Mouse (Mus musculus) neural tube, embryonic 13.5 days (tissue): ENCODE data around the gene Tcf7l2. TPM values are rescaled to one million over a fixed set of nuclear protein-coding genes. Genes with fewer than 3 reads are reported as not detected.

Source experiments
- ATAC-seq: fragments of 200-750 bp; cut with Nextera tagmentation; 2 replicates; pipeline ENCODE4 v1.8.0; 2017; ENCODE audit warnings: low read depth, mild to moderate bottlenecking, moderate TSS enrichment, moderate library complexity
- H3K27ac ChIP-seq: fragments of 300-500 bp; sonication (generic); replicated peaks from 2 replicates; pipeline ENCODE4 v1.5.1; 2015; ENCODE audit warnings: moderate library complexity, mild to moderate bottlenecking, inconsistent platforms
- H3K27me3 ChIP-seq: fragments of 300-500 bp; sonication (generic); 2 replicates; pipeline ENCODE4 v1.6.1; 2015; ENCODE audit warnings: mild to moderate bottlenecking, inconsistent platforms
- H3K36me3 ChIP-seq: fragments of 300-500 bp; sonication (generic); 2 replicates; pipeline ENCODE4 v1.6.1; 2015; ENCODE audit warnings: mild to moderate bottlenecking, inconsistent platforms
- H3K4me1 ChIP-seq: fragments of 300-500 bp; sonication (generic); replicated peaks from 2 replicates; pipeline ENCODE4 v1.6.1; 2015; ENCODE audit warnings: inconsistent platforms
- H3K4me2 ChIP-seq: fragments of 300-500 bp; sonication (generic); 2 replicates; pipeline ENCODE4 v1.6.1; 2015; ENCODE audit warnings: inconsistent platforms, mild to moderate bottlenecking, moderate library complexity
- H3K4me3 ChIP-seq: fragments of 300-500 bp; sonication (generic); 2 replicates; pipeline ENCODE4 v1.5.1; 2015; ENCODE audit warnings: mild to moderate bottlenecking, inconsistent platforms
- H3K9ac ChIP-seq: fragments of 300-500 bp; sonication (generic); 2 replicates; pipeline ENCODE4 v1.6.1; 2015; ENCODE audit warnings: moderate library complexity, mild to moderate bottlenecking, inconsistent platforms
- H3K9me3 ChIP-seq: fragments of 300-500 bp; sonication (generic); 2 replicates; pipeline ENCODE4 v1.6.1; 2016; ENCODE audit warnings: inconsistent platforms
- WGBS: fragments of 180-500 bp; shearing (Covaris S2); methylation state at CpG from one replicate; pipeline ENCODE4 v1.1.7; 2015; 5-methylcytosine and 5-hydroxymethylcytosine counted together
- polyA plus RNA-seq: library from polyadenylated mRNA; unstranded; fragments of >200 nt; fragmentation: Nextera tagmentation; extraction: Ambion mirVana; gene quantifications from 2 replicates; pipeline ENCODE4 v1.2.1, GENCODE M21; 2015

Tcf7l2 gene
- polyA plus RNA-seq, 1 experiment from 2014 or later = 18.4 TPM

GRCm38 (mm10) chr19:55708031-55708554 is 33.5 kb upstream of the Tcf7l2 start:
- no peaks in the 10 kb centered on the region for H3K9me3 ChIP-seq
- H3K4me1 ChIP-seq = no peaks in the 10 kb centered on the region
- 88% methylated on average over 8 of the region's 8 CpGs for WGBS
- H3K9ac ChIP-seq = no peak overlapping the region
- no peaks in the 10 kb centered on the region for H3K36me3 ChIP-seq
- no peak overlapping the region for H3K4me3 ChIP-seq
- H3K27ac ChIP-seq = no peak overlapping the region
- no peak for ATAC-seq
- H3K27me3 ChIP-seq = no peaks in the 10 kb centered on the region
- no peak overlapping the region for H3K4me2 ChIP-seq

GRCm38 (mm10) chr19:55710841-55711240 is 30.8 kb upstream of the Tcf7l2 start:
- no peak for ATAC-seq
- Histone ChIP-seq H3K4me2 (no peak overlapping the region), H3K4me3 (no peak overlapping the region), H3K27ac (no peak overlapping the region), H3K9ac (no peak overlapping the region), H3K4me1 (no peaks in the 10 kb centered on the region), H3K9me3 (no peaks in the 10 kb centered on the region), H3K36me3 (no peaks in the 10 kb centered on the region), H3K27me3 (no peaks in the 10 kb centered on the region)
- WGBS = 67% methylated on average over 5 of the region's 5 CpGs

GRCm38 (mm10) chr19:55711701-55712100 is 29.9 kb upstream of the Tcf7l2 start:
- ATAC-seq = no peak
- H3K9me3 ChIP-seq = no peaks in the 10 kb centered on the region
- no peaks in the 10 kb centered on the region for H3K36me3 ChIP-seq
- H3K4me1 ChIP-seq = no peaks in the 10 kb centered on the region
- H3K4me3 ChIP-seq = no peak overlapping the region
- 90% methylated on average over 5 of the region's 5 CpGs for WGBS
- no peak overlapping the region for H3K4me2 ChIP-seq
- H3K27me3 ChIP-seq = no peaks in the 10 kb centered on the region
- H3K9ac ChIP-seq = no peak overlapping the region
- H3K27ac ChIP-seq = no peak overlapping the region

- H3K27ac ChIP-seq = no peak overlapping the region
- 82% methylated on average over 2 of the region's 2 CpGs for WGBS
- no peaks in the 10 kb centered on the region for H3K36me3 ChIP-seq
- H3K9me3 ChIP-seq = no peaks in the 10 kb centered on the region
- ATAC-seq = no peak
- no peaks in the 10 kb centered on the region for H3K4me1 ChIP-seq
- H3K4me3 ChIP-seq = no peak overlapping the region
- no peak overlapping the region for H3K4me2 ChIP-seq
- H3K9ac ChIP-seq = no peak overlapping the region
- H3K27me3 ChIP-seq = 0 out of 2 replicates have a peak, but pooled peaks cover 4% of the 10 kb centered on the region
These were observed 28.9 kb upstream of the Tcf7l2 start for GRCm38 (mm10) chr19:55712678-55713077.

- no peak overlapping the region for H3K27ac ChIP-seq
- H3K27me3 ChIP-seq = 0 out of 2 replicates have a peak, but pooled peaks cover 4% of the 10 kb centered on the region
- H3K4me1 ChIP-seq = no peaks in the 10 kb centered on the region
- no peak for ATAC-seq
- WGBS = 89% methylated on average over 4 of the region's 4 CpGs
- H3K9me3 ChIP-seq = no peaks in the 10 kb centered on the region
- no peak overlapping the region for H3K4me3 ChIP-seq
- H3K36me3 ChIP-seq = no peaks in the 10 kb centered on the region
- H3K4me2 ChIP-seq = no peak overlapping the region
- H3K9ac ChIP-seq = no peak overlapping the region
These were observed 27.6 kb upstream of the Tcf7l2 start for GRCm38 (mm10) chr19:55714015-55714414.

- no peaks in the 10 kb centered on the region for H3K9me3 ChIP-seq
- no peak overlapping the region for H3K9ac ChIP-seq
- WGBS = 61% methylated on average over 3 of the region's 3 CpGs
- no peak for ATAC-seq
- H3K27me3 ChIP-seq = 0 out of 2 replicates have a peak, but pooled peaks cover 4% of the 10 kb centered on the region
- no peak overlapping the region for H3K27ac ChIP-seq
- H3K4me1 ChIP-seq = no peaks in the 10 kb centered on the region
- no peak overlapping the region for H3K4me2 ChIP-seq
- H3K4me3 ChIP-seq = no peak overlapping the region
- H3K36me3 ChIP-seq = no peaks in the 10 kb centered on the region
These were observed 27.0 kb upstream of the Tcf7l2 start for GRCm38 (mm10) chr19:55714665-55715064.

- no peak overlapping the region for H3K27ac ChIP-seq
- no peaks in the 10 kb centered on the region for H3K9me3 ChIP-seq
- H3K4me2 ChIP-seq = no peak overlapping the region
- ATAC-seq = no peak
- 69% methylated on average over 6 of the region's 6 CpGs for WGBS
- H3K4me1 ChIP-seq = no peaks in the 10 kb centered on the region
- no peaks in the 10 kb centered on the region for H3K36me3 ChIP-seq
- H3K4me3 ChIP-seq = no peak overlapping the region
- no peak overlapping the region for H3K9ac ChIP-seq
- 0 out of 2 replicates have a peak, but pooled peaks cover 4% of the 10 kb centered on the region for H3K27me3 ChIP-seq
These were observed 22.5 kb upstream of the Tcf7l2 start for GRCm38 (mm10) chr19:55719083-55719482.

GRCm38 (mm10) chr19:55719524-55720408 is 21.9 kb upstream of the Tcf7l2 start:
- 79% methylated on average over 20 of the region's 20 CpGs for WGBS

GRCm38 (mm10) chr19:55720409-55721092 is 21.1 kb upstream of the Tcf7l2 start:
- Histone ChIP-seq H3K4me1 (no peaks in the 10 kb centered on the region), H3K4me3 (no peak overlapping the region), H3K4me2 (no peak overlapping the region), H3K27ac (no peak overlapping the region), H3K36me3 (no peaks in the 10 kb centered on the region), H3K9me3 (no peaks in the 10 kb centered on the region), H3K9ac (no peak overlapping the region), H3K27me3 (0 out of 2 replicates have a peak, but pooled peaks cover 4% of the 10 kb centered on the region)
- WGBS = 84% methylated on average over 16 of the region's 16 CpGs
- no peak for ATAC-seq

More at GRCm38 (mm10) chr19:55719524-55720408, 21.9 kb upstream of the Tcf7l2 start:
- H3K4me1 ChIP-seq = no peaks in the 10 kb centered on the region
- H3K27ac ChIP-seq = no peak overlapping the region
- no peak overlapping the region for H3K9ac ChIP-seq
- no peaks in the 10 kb centered on the region for H3K9me3 ChIP-seq
- H3K4me2 ChIP-seq = no peak overlapping the region
- no peaks in the 10 kb centered on the region for H3K36me3 ChIP-seq
- 0 out of 2 replicates have a peak, but pooled peaks cover 4% of the 10 kb centered on the region for H3K27me3 ChIP-seq
- H3K4me3 ChIP-seq = no peak overlapping the region
- no peak for ATAC-seq

GRCm38 (mm10) chr19:55722376-55722775 is 19.2 kb upstream of the Tcf7l2 start:
- H3K9me3 ChIP-seq = no peaks in the 10 kb centered on the region
- H3K9ac ChIP-seq = no peak overlapping the region
- 33% methylated on average over 6 of the region's 6 CpGs for WGBS
- H3K4me3 ChIP-seq = no peak overlapping the region
- H3K27me3 ChIP-seq = no peaks in the 10 kb centered on the region
- no peak overlapping the region for H3K27ac ChIP-seq
- no peak for ATAC-seq
- no peaks in the 10 kb centered on the region for H3K36me3 ChIP-seq
- no peak overlapping the region for H3K4me2 ChIP-seq
- no peaks in the 10 kb centered on the region for H3K4me1 ChIP-seq

- H3K27ac ChIP-seq = no peak overlapping the region
- H3K4me2 ChIP-seq = no peak overlapping the region
- no peak overlapping the region for H3K9ac ChIP-seq
- no peaks in the 10 kb centered on the region for H3K9me3 ChIP-seq
- 83% methylated on average over 8 of the region's 8 CpGs for WGBS
- ATAC-seq = no peak
- H3K36me3 ChIP-seq = no peaks in the 10 kb centered on the region
- H3K4me1 ChIP-seq = no peaks in the 10 kb centered on the region
- H3K27me3 ChIP-seq = no peaks in the 10 kb centered on the region; the same call in 1 of the 2 replicates
- H3K4me3 ChIP-seq = no peak overlapping the region
These were observed 12.2 kb upstream of the Tcf7l2 start for GRCm38 (mm10) chr19:55729376-55729775.

- 27% methylated on average over 6 of the region's 6 CpGs for WGBS
- Histone ChIP-seq H3K4me3 (no peak overlapping the region), H3K4me2 (no peak overlapping the region), H3K27me3 (peaks cover 3% of the 10 kb centered on the region), H3K4me1 (no peaks in the 10 kb centered on the region), H3K9me3 (no peaks in the 10 kb centered on the region), H3K9ac (no peak overlapping the region), H3K27ac (no peak overlapping the region), H3K36me3 (no peaks in the 10 kb centered on the region)
- no peak for ATAC-seq
These were observed 9.1 kb upstream of the Tcf7l2 start for GRCm38 (mm10) chr19:55732499-55732898.
